ENCODE assay signal across 8 mouse cellular contexts in genomic region chr6:43685985-43686384, GRCm38 (mm10). TPM values are rescaled to one million over a fixed set of nuclear protein-coding genes. Genes with fewer than 3 reads are reported as not detected.
DNase-seq lines count a peak whose midpoint lies in the region; ATAC-seq and TF ChIP-seq lines count a peak whose summit lies in the region.

No protein-coding gene starts in this region.

- DNase-seq in kidney, postnatal 10 days: no peak
- peak; percentile 14 for DNase-seq in ZHBTc4 (ENCODE audit: low read depth, low spot score)
- no peak for DNase-seq in ovary, postnatal 36 days (ENCODE audit: low spot score)
- no peak for DNase-seq in thymus, postnatal 10 days (ENCODE audit: low spot score in 2 of 2)

- H3K4me1 ChIP-seq in kidney, embryonic 15.5 days: no peaks in the 10 kb centered on the region
- H3K4me1 ChIP-seq in hindbrain, embryonic 15.5 days (replicated peaks): no peaks in the 10 kb centered on the region

- TF ChIP-seq CTCF in C2C12 (IDR thresholded peaks at IDR 0.05; ENCODE audit: control insufficient read depth, insufficient read depth, insufficient read length): no peak

- 47% methylated on average over 2 of the region's 2 CpGs for WGBS in kidney, embryonic 15.5 days
- 46% methylated on average over 2 of the region's 2 CpGs for WGBS in hindbrain, embryonic 15.5 days

- no peak overlapping the region for H3K4me2 ChIP-seq in kidney, embryonic 15.5 days
- no peak overlapping the region for H3K4me2 ChIP-seq in hindbrain, embryonic 15.5 days

- no peaks in the 10 kb centered on the region for H3K36me3 ChIP-seq in kidney, embryonic 15.5 days
- H3K36me3 ChIP-seq in C2C12 (ENCODE audit: control insufficient read depth, insufficient read depth): no peaks in the 10 kb centered on the region
- H3K36me3 ChIP-seq in hindbrain, embryonic 15.5 days: no peaks in the 10 kb centered on the region

- no peaks in the 10 kb centered on the region for H3K79me2 ChIP-seq in C2C12 (ENCODE audit: control insufficient read depth, insufficient read depth)

- ATAC-seq in kidney, embryonic 15.5 days (replicated peaks; ENCODE audit: low FRiP score): peak; percentile 46; the same call in 1 of the 2 replicates
- peak; percentile 75; the same call in 1 of the 2 replicates for ATAC-seq in hindbrain, embryonic 15.5 days (ENCODE audit: low FRiP score, low read depth)
- ATAC-seq in monocyte, adult 5-6 weeks (replicated peaks; ENCODE audit: insufficient number of reproducible peaks, low FRiP score, low TSS enrichment, poor library complexity, severe bottlenecking): no peak

- no peaks in the 10 kb centered on the region for H3K9me3 ChIP-seq in kidney, embryonic 15.5 days (replicated peaks)
- H3K9me3 ChIP-seq in hindbrain, embryonic 15.5 days: no peaks in the 10 kb centered on the region

- H3ac ChIP-seq in C2C12 (ENCODE audit: control insufficient read depth, insufficient read length, low read depth): no peak overlapping the region

- H3K27me3 ChIP-seq in kidney, embryonic 15.5 days: no peaks in the 10 kb centered on the region
- H3K27me3 ChIP-seq in C2C12 (ENCODE audit: control insufficient read depth, insufficient read depth, insufficient read length): no peaks in the 10 kb centered on the region
- no peaks in the 10 kb centered on the region for H3K27me3 ChIP-seq in hindbrain, embryonic 15.5 days

- H3K9ac ChIP-seq in kidney, embryonic 15.5 days: no peak overlapping the region
- no peak overlapping the region for H3K9ac ChIP-seq in hindbrain, embryonic 15.5 days

- H3K27ac ChIP-seq in kidney, embryonic 15.5 days: no peak overlapping the region
- no peak overlapping the region for H3K27ac ChIP-seq in hindbrain, embryonic 15.5 days (replicated peaks)

- H3K79me3 ChIP-seq in C2C12 (ENCODE audit: low read depth): no peaks in the 10 kb centered on the region

- H3K4me3 ChIP-seq in kidney, embryonic 15.5 days (replicated peaks): no peak overlapping the region
- H3K4me3 ChIP-seq in C2C12 (ENCODE audit: insufficient read depth, poor library complexity, severe bottlenecking): no peak overlapping the region
- no peak overlapping the region for H3K4me3 ChIP-seq in hindbrain, embryonic 15.5 days

TF ChIP-seq in C2C12, 6 proteins besides CTCF, POLR2A, EP300 and RAD21:
- TF ChIP-seq USF1 (IDR thresholded peaks at IDR 0.05; ENCODE audit: low read depth): no peak
- peak; percentile 56 for TF ChIP-seq MAX (IDR thresholded peaks at IDR 0.05)
- no peak for TF ChIP-seq MYOD1 (IDR thresholded peaks at IDR 0.05; ENCODE audit: control insufficient read depth, insufficient read length, low read depth)
- no peak for TF ChIP-seq FOSL1 (IDR thresholded peaks at IDR 0.05; ENCODE audit: insufficient read depth, low read length, poor library complexity, severe bottlenecking)
- no peak for TF ChIP-seq MYOG (IDR thresholded peaks at IDR 0.05; ENCODE audit: control insufficient read depth, extremely low read depth, insufficient read length)
- TF ChIP-seq CEBPB (IDR thresholded peaks at IDR 0.05; ENCODE audit: low read depth): no peak

RNA-seq across cellular contexts. Expression of gene Tpk1, which starts 19.9 kb away (rescaled TPM):
- polyA plus RNA-seq in kidney, embryonic 15.5 days (2015; fragmentation: Nextera tagmentation; extraction: Ambion mirVana): 16.5 and 16.7 TPM in 2 replicates
- polyA plus RNA-seq in C2C12 (2012; fragmentation: generic; extraction: Trizol): 0.82 TPM
- 4.9 and 6.1 TPM in 2 replicates for polyA plus RNA-seq in hindbrain, embryonic 15.5 days (2015; fragmentation: Nextera tagmentation; extraction: Ambion mirVana)
- total RNA-seq in monocyte, adult 5-6 weeks (2017): 3.5 to 7.2 TPM (median 4.4 TPM) in 3 replicates
